Mouse (Mus musculus): ENCODE data around the gene Btbd35f30. TPM values are rescaled to one million over a fixed set of nuclear protein-coding genes. Genes with fewer than 3 reads are reported as not detected.
"Not testable (repeated sequence)": the region's sequence is repeated elsewhere in the genome, so short reads cannot be mapped to it uniquely, and the experiment has no call there.

The Btbd35f30 gene
- not detected in 2 replicates for polyA plus RNA-seq (2015; fragmentation: Nextera tagmentation; extraction: Ambion mirVana)

- H3K4me3 ChIP-seq (ENCODE audit: low read depth, low read length); H3K9me3 ChIP-seq (ENCODE audit: low read length); H3K4me2 ChIP-seq (replicated peaks; ENCODE audit: low read depth, low read length); H3K27me3 ChIP-seq (replicated peaks; ENCODE audit: insufficient read depth, low read length); DNase-seq (ENCODE audit: low spot score); ATAC-seq; H3K4me1 ChIP-seq (ENCODE audit: insufficient read depth, low read depth, low read length); H3K27ac ChIP-seq (ENCODE audit: low read length); H3K9ac ChIP-seq (replicated peaks; ENCODE audit: low read depth); H3K36me3 ChIP-seq (ENCODE audit: insufficient read depth, low read length): not testable (repeated sequence)
- no CpG with 5 or more reads among the region's 4 CpGs for WGBS
Observed at GRCm38 (mm10) chrX:32894325-32894724, at the start of gene Btbd35f30. Gene Btbd35f30 (plus strand): TSS chrX:32894625.

GRCm38 (mm10) chrX:32941468-32941867 lies 47.0 kb downstream of the Btbd35f30 start, which contains the start of gene Gm21789:
Gene Gm21789 (plus strand): TSS chrX:32941768.
- not testable (repeated sequence) for H3K36me3 ChIP-seq (ENCODE audit: insufficient read depth, low read length); H3K9ac ChIP-seq (replicated peaks; ENCODE audit: low read depth); H3K4me3 ChIP-seq (ENCODE audit: low read depth, low read length); DNase-seq (ENCODE audit: low spot score); H3K27me3 ChIP-seq (replicated peaks; ENCODE audit: insufficient read depth, low read length); H3K4me1 ChIP-seq (ENCODE audit: insufficient read depth, low read depth, low read length); H3K27ac ChIP-seq (ENCODE audit: low read length); ATAC-seq; H3K9me3 ChIP-seq (ENCODE audit: low read length); H3K4me2 ChIP-seq (replicated peaks; ENCODE audit: low read depth, low read length)
- no CpG with 5 or more reads among the region's 1 CpGs for WGBS

Other genes starting within 250 kb of the Btbd35f30 start
- gene Gm5926, start 243.9 kb upstream of the Btbd35f30 start, polyA plus RNA-seq (2015; fragmentation: Nextera tagmentation; extraction: Ambion mirVana) = not detected in 2 replicates
- not detected in 2 replicates for gene Btbd35f21, start 168.5 kb upstream of the Btbd35f30 start, polyA plus RNA-seq (2015; fragmentation: Nextera tagmentation; extraction: Ambion mirVana)
- not detected in 2 replicates for gene Gm21789, start 47.1 kb downstream of the Btbd35f30 start, polyA plus RNA-seq (2015; fragmentation: Nextera tagmentation; extraction: Ambion mirVana)
- not detected in 2 replicates for gene Btbd35f5, start 79.3 kb downstream of the Btbd35f30 start, polyA plus RNA-seq (2015; fragmentation: Nextera tagmentation; extraction: Ambion mirVana)

Data from lung, postnatal 0 days (tissue).